Mouse (Mus musculus): ENCODE results near the gene Tenm3.

Gene Tenm3

GRCm38 (mm10) chr8:48511546-48511945 lies 332.2 kb downstream of the Tenm3 start:
- DNase-seq, result no peak

GRCm38 (mm10) chr8:48511137-48511536 lies 332.6 kb downstream of the Tenm3 start:
- DNase-seq, result no peak

- DNase-seq, result no peak
These were observed 334.8 kb downstream of the Tenm3 start for GRCm38 (mm10) chr8:48508641-48509599.

GRCm38 (mm10) chr8:48507719-48508501 lies 335.8 kb downstream of the Tenm3 start:
- no peak for DNase-seq

- no peak for DNase-seq
These were observed 351.3 kb downstream of the Tenm3 start for GRCm38 (mm10) chr8:48492491-48492890.

- no peak for DNase-seq
These were observed 353.1 kb downstream of the Tenm3 start for GRCm38 (mm10) chr8:48490635-48491165.

- no peak for DNase-seq
These were observed 353.7 kb downstream of the Tenm3 start for GRCm38 (mm10) chr8:48489936-48490634.

- no peak for DNase-seq
These were observed 354.3 kb downstream of the Tenm3 start for GRCm38 (mm10) chr8:48489417-48489816.

GRCm38 (mm10) chr8:48488809-48489208 lies 354.9 kb downstream of the Tenm3 start:
- DNase-seq, result no peak

GRCm38 (mm10) chr8:48484143-48484542 lies 359.6 kb downstream of the Tenm3 start:
- DNase-seq, result no peak

GRCm38 (mm10) chr8:48481709-48482671 lies 361.8 kb downstream of the Tenm3 start:
- no peak for DNase-seq

- no peak for DNase-seq
These were observed 366.3 kb downstream of the Tenm3 start for GRCm38 (mm10) chr8:48477371-48477935.

- no peak for DNase-seq
These were observed 366.9 kb downstream of the Tenm3 start for GRCm38 (mm10) chr8:48476896-48477295.

GRCm38 (mm10) chr8:48467633-48468032 lies 376.1 kb downstream of the Tenm3 start:
- DNase-seq, result no peak

GRCm38 (mm10) chr8:48458373-48458772 lies 385.4 kb downstream of the Tenm3 start:
- no peak for DNase-seq

GRCm38 (mm10) chr8:48456328-48457124 lies 387.2 kb downstream of the Tenm3 start:
- DNase-seq, result no peak

- no peak for DNase-seq
These were observed 392.5 kb downstream of the Tenm3 start for GRCm38 (mm10) chr8:48451247-48451635.

GRCm38 (mm10) chr8:48450397-48451246 lies 393.1 kb downstream of the Tenm3 start:
- no peak for DNase-seq

GRCm38 (mm10) chr8:48449625-48450024 lies 394.1 kb downstream of the Tenm3 start:
- DNase-seq, result no peak
